Mouse (Mus musculus): ENCODE measurements at regions not wholly inside any gene's neighbourhood (a gene's known extent, or its start where the extent isn't known, plus 50 kb on each side); places are given as distances from the start of the nearest gene placed in this dataset.

DNA sequence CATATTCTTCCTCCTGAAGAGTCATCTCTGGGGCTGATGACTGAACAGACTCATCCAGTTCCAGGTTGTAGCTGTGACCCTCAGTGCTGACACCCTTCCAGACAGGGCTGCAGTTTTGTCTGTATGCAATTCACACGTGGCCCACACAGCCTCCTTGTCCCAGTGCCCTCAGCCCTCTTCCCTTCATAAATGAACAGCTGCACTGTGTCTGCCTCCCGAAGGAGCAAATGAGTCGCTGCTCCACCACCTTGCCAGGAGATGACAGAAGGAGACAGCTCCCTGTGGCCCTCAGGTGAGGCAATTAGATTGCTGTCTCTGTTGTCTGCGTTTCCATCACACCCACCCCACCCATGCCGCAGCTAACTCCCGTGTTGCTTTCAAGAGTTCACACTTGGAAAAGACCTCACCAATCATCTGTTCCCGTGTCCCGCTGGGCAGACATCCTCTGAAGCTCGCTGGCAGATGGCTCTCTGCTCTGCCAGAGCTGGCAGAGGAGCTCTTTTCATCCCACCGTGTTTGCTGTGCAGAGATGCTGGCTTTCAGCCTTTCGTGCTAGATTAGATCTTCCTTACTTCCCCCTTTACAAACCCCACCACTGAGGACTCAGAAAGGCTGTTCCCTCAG is 135.5 kb upstream of the Slc35f3 start:
- DNase-seq = no peak

DNA sequence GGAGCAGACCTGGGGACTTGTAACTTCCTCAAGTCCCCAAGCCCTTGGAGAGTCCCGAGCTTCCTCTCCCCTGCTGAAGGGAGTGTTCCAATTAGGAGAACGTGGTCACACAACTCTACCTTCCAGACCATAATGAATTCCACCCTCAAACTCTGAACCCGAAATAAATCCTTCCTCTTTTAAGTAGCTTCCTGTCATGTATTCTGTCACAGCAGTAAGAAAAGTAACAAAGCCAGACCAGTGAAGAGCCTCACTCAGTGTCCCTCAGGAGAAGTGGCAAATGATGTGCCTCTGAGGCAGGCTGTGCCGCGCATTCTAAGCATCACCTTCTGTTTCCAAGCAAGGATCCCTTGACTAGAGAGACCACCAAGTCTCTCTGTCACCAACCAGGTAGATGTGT is 134.4 kb upstream of the Slc35f3 start:
- DNase-seq = no peak

DNA sequence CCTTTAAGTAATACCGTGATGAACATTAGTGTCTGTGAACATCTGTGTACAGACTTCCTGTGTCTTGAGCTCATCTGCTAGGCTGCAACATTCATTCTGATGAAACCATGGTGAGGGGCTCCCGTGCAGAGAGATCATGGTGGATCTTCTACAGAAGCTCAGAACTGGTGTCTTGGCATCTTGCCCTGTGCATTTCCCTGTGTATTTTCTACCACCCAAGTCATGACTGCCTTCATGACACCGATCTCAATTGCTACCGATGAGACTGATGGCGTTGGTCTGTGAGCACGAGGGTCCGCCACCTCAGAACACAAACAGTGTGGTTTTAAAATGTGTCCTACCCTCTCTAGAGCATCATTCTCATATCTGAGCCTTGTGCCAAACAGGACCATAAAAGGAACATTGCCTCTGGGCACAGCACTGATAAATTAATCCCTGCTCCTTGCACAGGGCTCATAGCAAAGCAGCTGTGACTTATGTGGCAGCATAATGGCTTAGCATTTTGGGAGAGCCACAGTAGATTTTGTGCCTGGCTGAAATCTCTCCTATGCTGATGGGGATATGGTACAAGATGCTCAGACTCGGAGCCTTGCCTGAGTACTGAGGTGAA is 132.8 kb upstream of the Slc35f3 start:
- no peak for DNase-seq

GRCm38 (mm10) chr8:126166394-126166793 is 132.0 kb upstream of the Slc35f3 start:
- no peak for DNase-seq

- DNase-seq = no peak
These were observed 123.9 kb upstream of the Slc35f3 start for GRCm38 (mm10) chr8:126174451-126174850.

DNA sequence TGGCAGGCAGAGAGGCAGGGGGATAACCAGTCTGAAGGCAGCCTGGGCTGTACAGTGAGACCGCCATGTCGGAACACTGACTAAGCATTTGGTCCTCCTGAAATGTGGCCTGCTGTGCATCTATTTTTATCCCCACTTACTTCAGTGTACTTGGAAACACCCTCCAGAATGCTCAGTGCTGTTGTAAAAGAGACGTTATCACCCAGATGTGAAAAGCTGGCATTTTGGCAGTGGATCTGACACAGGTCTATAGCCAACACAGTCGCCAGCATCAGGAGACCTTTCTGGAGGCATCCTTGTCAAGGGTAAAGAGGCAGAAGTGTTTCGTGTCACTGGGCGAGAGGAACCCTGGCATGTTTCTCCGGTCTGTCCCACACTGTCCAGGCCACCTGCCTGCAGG is 122.1 kb upstream of the Slc35f3 start:
- no peak for DNase-seq

- peak; percentile 14 for DNase-seq
These were observed 120.5 kb upstream of the Slc35f3 start for GRCm38 (mm10) chr8:126177855-126178254.

GRCm38 (mm10) chr8:126188741-126189285 is 109.5 kb upstream of the Slc35f3 start:
- no peak for DNase-seq

DNA sequence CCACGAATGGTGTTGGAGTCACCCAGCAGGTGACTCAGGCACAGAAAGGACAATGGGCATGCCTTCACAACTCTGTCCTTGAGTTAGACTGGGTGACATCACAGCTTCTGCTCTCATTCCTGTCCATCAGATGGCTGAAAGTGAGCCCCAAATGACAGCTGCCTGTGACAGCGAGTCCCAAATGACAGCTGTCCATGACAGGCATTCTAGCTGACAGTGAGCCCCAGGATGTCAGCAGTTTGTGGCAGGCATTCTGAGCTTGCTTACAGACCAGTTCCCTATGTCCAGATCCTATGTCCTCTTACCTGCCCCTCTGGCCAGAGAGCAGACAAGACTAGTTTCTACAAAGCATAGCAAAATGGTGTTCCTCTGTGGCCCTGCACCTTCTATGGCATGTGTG is 102.7 kb upstream of the Slc35f3 start:
- no peak for DNase-seq

- DNase-seq = no peak
These were observed 87.8 kb upstream of the Slc35f3 start for GRCm38 (mm10) chr8:126210561-126210960.

GRCm38 (mm10) chr8:126212802-126213201 is 85.6 kb upstream of the Slc35f3 start:
- no peak for DNase-seq

- no peak for DNase-seq
These were observed 83.8 kb upstream of the Slc35f3 start for GRCm38 (mm10) chr8:126214571-126214970.

DNA sequence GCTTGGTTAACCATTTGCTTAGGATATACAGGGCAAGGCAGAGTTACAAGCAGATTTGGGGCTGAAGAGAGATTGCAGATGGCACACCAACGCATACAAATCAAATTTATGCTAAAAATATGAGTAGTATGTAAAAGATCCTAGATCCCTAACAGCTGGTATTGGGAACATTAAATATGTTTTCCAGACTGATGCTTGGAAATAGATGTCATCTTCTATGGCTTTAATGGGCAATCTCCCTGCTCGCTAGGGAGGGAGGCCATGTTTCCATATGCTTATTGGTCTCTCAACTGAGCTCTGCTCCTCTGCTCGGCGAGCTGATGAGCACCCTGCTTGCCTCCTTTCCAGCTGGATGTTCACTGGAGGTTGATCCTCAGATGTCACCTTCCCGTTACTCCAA is 82.0 kb upstream of the Slc35f3 start:
- no peak for DNase-seq

DNA sequence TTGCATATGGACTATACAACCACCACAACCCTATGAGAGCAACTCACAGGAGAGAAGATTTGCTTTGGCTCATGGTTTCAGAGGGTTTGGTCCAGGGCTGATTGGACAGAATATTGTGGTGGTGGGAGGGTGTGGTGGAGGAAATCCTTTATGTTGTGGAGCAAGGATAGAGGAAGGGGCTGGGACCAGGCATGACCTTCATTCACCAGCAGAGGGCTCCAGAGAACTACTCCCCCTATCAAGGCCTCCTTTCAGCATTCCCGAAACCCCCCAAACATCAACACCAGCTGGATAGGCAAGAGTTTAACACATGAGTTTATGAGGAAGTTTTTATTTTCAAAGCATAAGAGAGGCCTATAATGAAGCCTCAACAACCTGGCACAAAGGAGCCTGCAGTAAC is 76.7 kb upstream of the Slc35f3 start:
- DNase-seq = no peak

DNA sequence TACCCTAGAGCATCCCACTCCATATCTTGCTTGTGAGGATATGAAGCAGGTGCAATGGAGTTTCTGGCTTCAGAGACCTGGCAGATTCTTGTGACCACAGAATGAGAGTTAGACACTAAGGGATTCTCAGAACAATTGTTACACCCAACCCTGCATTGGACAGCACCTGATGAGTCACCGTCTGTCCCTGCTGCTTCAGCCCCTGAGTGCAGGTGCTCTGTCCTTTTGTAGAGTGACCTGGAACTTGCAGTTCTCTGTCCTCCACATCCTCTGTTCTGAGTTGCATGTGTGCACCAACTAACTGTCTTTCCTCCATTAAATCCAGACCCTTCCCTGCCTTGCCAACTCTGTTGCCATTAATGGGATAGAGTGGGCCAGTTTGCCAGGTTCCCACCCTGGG is 66.6 kb upstream of the Slc35f3 start:
- DNase-seq = no peak

DNA sequence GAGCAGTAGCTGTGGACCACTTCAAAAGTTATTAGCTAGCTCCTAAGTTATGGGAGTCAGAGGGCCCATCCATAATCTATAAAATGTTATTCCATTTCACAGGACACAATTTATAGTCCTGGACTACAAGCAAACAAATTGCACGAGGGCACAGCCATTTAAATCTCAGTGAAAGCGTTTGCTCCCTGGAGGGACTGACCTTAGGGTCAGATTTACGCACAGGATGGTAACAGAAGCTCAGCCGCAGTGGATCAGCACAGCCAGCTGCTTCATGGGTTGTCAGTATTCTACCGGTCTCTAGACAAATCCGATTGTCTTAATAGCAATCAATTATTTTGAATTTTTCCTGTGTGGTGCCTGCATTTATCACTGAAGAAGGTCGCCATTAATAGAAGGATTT is 65.8 kb upstream of the Slc35f3 start:
- no peak for DNase-seq

- DNase-seq = no peak
These were observed 58.7 kb upstream of the Slc35f3 start for GRCm38 (mm10) chr8:126239684-126240083.

GRCm38 (mm10) chr8:126244321-126244720 is 54.0 kb upstream of the Slc35f3 start:
- no peak for DNase-seq
